Comparison of ENCODE assay signal across 13 mouse cellular contexts in the genomic region with DNA sequence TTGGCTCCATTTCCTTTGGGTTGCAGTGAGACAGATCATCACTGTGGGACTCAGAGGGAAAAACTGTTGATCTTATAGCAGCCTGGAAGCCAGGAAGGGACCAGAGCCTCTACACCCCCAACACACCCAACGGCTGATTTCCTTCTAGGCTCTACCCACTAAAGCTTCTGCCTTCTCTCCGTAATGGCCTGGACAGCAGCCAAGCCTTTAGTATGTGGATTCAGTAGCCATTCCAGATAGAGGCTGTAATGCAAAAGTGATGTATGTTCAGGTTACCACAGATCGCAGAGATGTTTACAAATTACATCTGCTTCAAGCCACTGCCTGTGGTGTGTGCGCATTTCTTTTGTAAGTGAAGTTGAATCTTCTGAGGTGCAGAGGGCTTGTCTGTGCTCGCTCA. TPM values are rescaled to one million over a fixed set of nuclear protein-coding genes. Genes with fewer than 3 reads are reported as not detected.
"Had no signal": no experiment of that assay in that cellular context is flagged by ENCODE, and none has a peak within 500 bp of the region (broad histone marks: within the 10 kb centered on the region; RNA-seq: fewer than 3 reads in every experiment).

No protein-coding gene starts in this region.

- H3K9me3 ChIP-seq: limb, embryonic 15.5 days; liver, embryonic 12.5 days; lung, embryonic 15.5 days; midbrain, embryonic 12.5 days; neural tube, embryonic 13.5 days; stomach, embryonic 15.5 days had no signal

- H3K9ac ChIP-seq: limb, embryonic 15.5 days; liver, embryonic 12.5 days; lung, embryonic 15.5 days; midbrain, embryonic 12.5 days; neural tube, embryonic 13.5 days; stomach, embryonic 15.5 days had no signal

- DNase-seq: kidney, adult 8-10 months; left cerebral cortex, postnatal 4 days; right cerebral cortex, adult 18-20 months; right cerebral cortex, postnatal 25 days; thymus, postnatal 4 days had no signal

- H3K4me3 ChIP-seq: limb, embryonic 15.5 days; liver, embryonic 12.5 days; lung, embryonic 15.5 days; midbrain, embryonic 12.5 days; neural tube, embryonic 13.5 days; stomach, embryonic 15.5 days had no signal

- ATAC-seq: liver, embryonic 12.5 days had no signal

- H3K4me2 ChIP-seq: limb, embryonic 15.5 days; liver, embryonic 12.5 days; lung, embryonic 15.5 days; midbrain, embryonic 12.5 days; neural tube, embryonic 13.5 days; stomach, embryonic 15.5 days had no signal

- H3K36me3 ChIP-seq: limb, embryonic 15.5 days; liver, embryonic 12.5 days; lung, embryonic 15.5 days; midbrain, embryonic 12.5 days; neural tube, embryonic 13.5 days; stomach, embryonic 15.5 days had no signal

- H3K27ac ChIP-seq: kidney, postnatal 0 days; limb, embryonic 15.5 days; liver, embryonic 12.5 days; lung, embryonic 15.5 days; midbrain, embryonic 12.5 days; neural tube, embryonic 13.5 days; stomach, embryonic 15.5 days had no signal

RNA-seq across cellular contexts. Expression of a gene that starts 21.8 kb away (rescaled TPM):
- polyA plus RNA-seq: limb, embryonic 15.5 days; midbrain, embryonic 12.5 days; neural tube, embryonic 13.5 days had no signal

RNA-seq across cellular contexts. Expression of a gene that starts 27.1 kb away (rescaled TPM):
- polyA plus RNA-seq: midbrain, embryonic 16.5 days had no signal
